Mouse (Mus musculus) E14TG2a.4 (cell line): ENCODE data around the gene Stk10.
"Not testable (repeated sequence)": the region's sequence is repeated elsewhere in the genome, so short reads cannot be mapped to it uniquely, and the experiment has no call there.

Experiments
- H3K27me3 ChIP-seq: 2 replicates; pipeline ENCODE4 v1.6.1; 2014; ENCODE audit warnings: low read length, control low read depth; ENCODE audit not compliant: insufficient read depth
- H3K36me3 ChIP-seq: 2 replicates; pipeline ENCODE4 v1.6.1; 2014; ENCODE audit warnings: low read length, control low read depth; ENCODE audit not compliant: insufficient read depth
- H3K4me1 ChIP-seq: replicated peaks from 2 replicates; pipeline ENCODE4 v1.6.1; 2014; ENCODE audit warnings: low read depth, low read length, control low read depth
- H3K4me3 ChIP-seq: replicated peaks from 2 replicates; pipeline ENCODE4 v1.5.1; 2014; ENCODE audit warnings: mild to moderate bottlenecking, low read length
- H3K9me3 ChIP-seq: 2 replicates; pipeline ENCODE4 v1.6.1; 2014; ENCODE audit warnings: low read length, control low read depth
- CTCF ChIP-seq: conservative IDR thresholded peaks from 2 replicates; pipeline ENCODE4 v1.5.1; 2014; ENCODE audit warnings: low read length
- NANOG ChIP-seq: IDR thresholded peaks from 2 replicates; pipeline ENCODE4 v1.6.1; 2014; ENCODE audit warnings: borderline replicate concordance, low read length, mixed read lengths
- POU5F1 ChIP-seq: IDR thresholded peaks from 2 replicates; pipeline ENCODE4 v1.6.1; 2014; ENCODE audit warnings: low read length, borderline replicate concordance

The Stk10 gene

GRCm38 (mm10) chr11:32495283-32495682 is 37.8 kb upstream of the Stk10 start:
- Histone ChIP-seq H3K9me3 (no peaks in the 10 kb centered on the region), H3K27me3 (no peaks in the 10 kb centered on the region), H3K4me3 (no peak overlapping the region), H3K4me1 (0 out of 2 replicates have a peak, but pooled peaks cover 4% of the 10 kb centered on the region), H3K36me3 (no peaks in the 10 kb centered on the region)
- TF ChIP-seq NANOG: no peak
- no peak for TF ChIP-seq POU5F1
- no peak for TF ChIP-seq CTCF

GRCm38 (mm10) chr11:32498757-32499535 is 34.2 kb upstream of the Stk10 start:
- Histone ChIP-seq H3K9me3 (no peaks in the 10 kb centered on the region), H3K27me3 (no peaks in the 10 kb centered on the region), H3K36me3 (0 out of 2 replicates have a peak, but pooled peaks cover 4% of the 10 kb centered on the region), H3K4me1 (0 out of 2 replicates have a peak, but pooled peaks cover 4% of the 10 kb centered on the region), H3K4me3 (no peak overlapping the region)
- TF ChIP-seq CTCF (no peak), POU5F1 (no peak), NANOG (no peak)

- TF ChIP-seq POU5F1 (no peak), CTCF (no peak), NANOG (no peak)
- Histone ChIP-seq H3K4me1 (0 out of 2 replicates have a peak, but pooled peaks cover 4% of the 10 kb centered on the region), H3K9me3 (no peaks in the 10 kb centered on the region), H3K4me3 (no peak overlapping the region), H3K27me3 (no peaks in the 10 kb centered on the region), H3K36me3 (0 out of 2 replicates have a peak, but pooled peaks cover 4% of the 10 kb centered on the region)
These were observed 33.2 kb upstream of the Stk10 start for GRCm38 (mm10) chr11:32499931-32500330.

GRCm38 (mm10) chr11:32503711-32504110 is 29.4 kb upstream of the Stk10 start:
- Histone ChIP-seq H3K36me3 (0 out of 2 replicates have a peak, but pooled peaks cover 4% of the 10 kb centered on the region), H3K27me3 (no peaks in the 10 kb centered on the region), H3K4me1 (no peaks in the 10 kb centered on the region), H3K9me3 (no peaks in the 10 kb centered on the region), H3K4me3 (no peak overlapping the region)
- TF ChIP-seq NANOG: no peak
- no peak for TF ChIP-seq POU5F1
- TF ChIP-seq CTCF: no peak

GRCm38 (mm10) chr11:32505091-32505739 is 27.9 kb upstream of the Stk10 start:
- Histone ChIP-seq H3K9me3 (no peaks in the 10 kb centered on the region), H3K36me3 (0 out of 2 replicates have a peak, but pooled peaks cover 4% of the 10 kb centered on the region), H3K4me3 (no peak overlapping the region), H3K4me1 (no peaks in the 10 kb centered on the region), H3K27me3 (no peaks in the 10 kb centered on the region)
- TF ChIP-seq NANOG (no peak), CTCF (no peak), POU5F1 (no peak)

GRCm38 (mm10) chr11:32510930-32511329 is 22.2 kb upstream of the Stk10 start:
- H3K36me3 ChIP-seq: no peaks in the 10 kb centered on the region
- TF ChIP-seq NANOG (no peak), CTCF (no peak), POU5F1 (no peak)
- H3K27me3 ChIP-seq: no peaks in the 10 kb centered on the region
- H3K4me1 ChIP-seq: peaks cover 3% of the 10 kb centered on the region; the same call in 1 of the 2 replicates
- no peaks in the 10 kb centered on the region for H3K9me3 ChIP-seq
- no peak overlapping the region for H3K4me3 ChIP-seq

GRCm38 (mm10) chr11:32514853-32515252 is 18.3 kb upstream of the Stk10 start:
- H3K27me3 ChIP-seq, H3K4me3 ChIP-seq, H3K9me3 ChIP-seq: not testable (repeated sequence)
- peaks cover 14% of the 10 kb centered on the region; the same call in 1 of the 2 replicates for H3K36me3 ChIP-seq
- H3K4me1 ChIP-seq: peaks cover 14% of the 10 kb centered on the region; the same call in 1 of the 2 replicates

GRCm38 (mm10) chr11:32516091-32516490 is 17.0 kb upstream of the Stk10 start:
- Histone ChIP-seq H3K4me3 (no peak overlapping the region), H3K27me3 (no peaks in the 10 kb centered on the region), H3K36me3 (peaks cover 14% of the 10 kb centered on the region; the same call in 1 of the 2 replicates), H3K9me3 (no peaks in the 10 kb centered on the region), H3K4me1 (peaks cover 14% of the 10 kb centered on the region; the same call in 1 of the 2 replicates)
- TF ChIP-seq CTCF (no peak), NANOG (no peak), POU5F1 (no peak)
